Mouse (Mus musculus) embryonic facial prominence, embryonic 12.5 days (tissue): ENCODE measurements around the gene Trpc1. TPM values are rescaled to one million over a fixed set of nuclear protein-coding genes. Genes with fewer than 3 reads are reported as not detected.

Source experiments
- ATAC-seq: fragments of 200-750 bp; cut with Nextera tagmentation; 2 replicates; pipeline ENCODE4 v1.8.0; 2017; ENCODE audit not compliant: insufficient number of reproducible peaks, insufficient read depth, low FRiP score, low TSS enrichment
- H3K27ac ChIP-seq: fragments of 300-500 bp; sonication (generic); 2 replicates; pipeline ENCODE4 v1.5.1; 2016; ENCODE audit warnings: mild to moderate bottlenecking
- H3K27me3 ChIP-seq: fragments of 300-500 bp; sonication (generic); 2 replicates; pipeline ENCODE4 v1.6.1; 2016; ENCODE audit warnings: mild to moderate bottlenecking, moderate library complexity
- H3K36me3 ChIP-seq: fragments of 300-500 bp; sonication (generic); 2 replicates; pipeline ENCODE4 v1.6.1; 2016; ENCODE audit warnings: mild to moderate bottlenecking
- H3K4me1 ChIP-seq: fragments of 300-500 bp; sonication (generic); 2 replicates; pipeline ENCODE4 v1.6.1; 2016
- H3K4me2 ChIP-seq: fragments of 300-500 bp; sonication (generic); replicated peaks from 2 replicates; pipeline ENCODE4 v1.6.1; 2016; ENCODE audit warnings: mild to moderate bottlenecking, moderate library complexity
- H3K4me3 ChIP-seq: fragments of 300-500 bp; sonication (generic); 2 replicates; pipeline ENCODE4 v1.5.1; 2016; ENCODE audit warnings: mild to moderate bottlenecking
- H3K9ac ChIP-seq: fragments of 300-500 bp; sonication (generic); 2 replicates; pipeline ENCODE4 v1.6.1; 2016; ENCODE audit warnings: mild to moderate bottlenecking, moderate library complexity
- H3K9me3 ChIP-seq: fragments of 300-500 bp; sonication (generic); 2 replicates; pipeline ENCODE4 v1.6.1; 2016; ENCODE audit warnings: mild to moderate bottlenecking, moderate library complexity
- WGBS: fragments of 180-500 bp; shearing (Covaris S2); methylation state at CpG from one replicate; pipeline ENCODE4 v1.1.7; 2016; 5-methylcytosine and 5-hydroxymethylcytosine counted together
- polyA plus RNA-seq: library from polyadenylated mRNA; unstranded; fragments of >200 nt; fragmentation: Nextera tagmentation; extraction: Ambion mirVana; gene quantifications from 2 replicates; pipeline ENCODE4 v1.2.1, GENCODE M21; 2016

Gene Trpc1
- polyA plus RNA-seq, 1 experiment from 2014 or later = 3.2 TPM

GRCm38 (mm10) chr9:95695023-95695422 lies 55.2 kb downstream of the Trpc1 start:
- Histone ChIP-seq H3K4me2 (no peak overlapping the region), H3K36me3 (no peaks in the 10 kb centered on the region), H3K9ac (no peak overlapping the region), H3K4me3 (no peak overlapping the region), H3K27me3 (no peaks in the 10 kb centered on the region), H3K4me1 (peaks cover 11% of the 10 kb centered on the region; the same call in 1 of the 2 replicates), H3K9me3 (no peaks in the 10 kb centered on the region), H3K27ac (no peak overlapping the region)
- ATAC-seq = no peak
- WGBS = 87% methylated on average over 15 of the region's 15 CpGs

- Histone ChIP-seq H3K4me1 (peaks cover 11% of the 10 kb centered on the region; the same call in 1 of the 2 replicates), H3K4me3 (no peak overlapping the region), H3K9me3 (no peaks in the 10 kb centered on the region), H3K9ac (no peak overlapping the region), H3K4me2 (no peak overlapping the region), H3K27ac (no peak overlapping the region), H3K36me3 (no peaks in the 10 kb centered on the region), H3K27me3 (no peaks in the 10 kb centered on the region)
- WGBS = 83% methylated on average over 12 of the region's 12 CpGs
- no peak for ATAC-seq
These were observed 55.6 kb downstream of the Trpc1 start for GRCm38 (mm10) chr9:95694526-95694925.

GRCm38 (mm10) chr9:95693528-95694100 lies 56.6 kb downstream of the Trpc1 start:
- no peak overlapping the region for H3K4me3 ChIP-seq
- H3K36me3 ChIP-seq = no peaks in the 10 kb centered on the region
- H3K9me3 ChIP-seq = no peaks in the 10 kb centered on the region
- no peak overlapping the region for H3K27ac ChIP-seq
- ATAC-seq = no peak
- H3K27me3 ChIP-seq = no peaks in the 10 kb centered on the region
- WGBS = 75% methylated on average over 11 of the region's 11 CpGs
- H3K4me1 ChIP-seq = peaks cover 11% of the 10 kb centered on the region; the same call in 1 of the 2 replicates
- H3K9ac ChIP-seq = no peak overlapping the region
- H3K4me2 ChIP-seq = no peak overlapping the region

- Histone ChIP-seq H3K4me2 (no peak overlapping the region), H3K27ac (no peak overlapping the region), H3K27me3 (no peaks in the 10 kb centered on the region), H3K36me3 (no peaks in the 10 kb centered on the region), H3K9me3 (no peaks in the 10 kb centered on the region), H3K4me3 (no peak overlapping the region), H3K4me1 (peaks cover 11% of the 10 kb centered on the region; the same call in 1 of the 2 replicates), H3K9ac (no peak overlapping the region)
- 29% methylated on average over 8 of the region's 8 CpGs for WGBS
- 0 out of 2 replicates have a peak, but pooled peaks have one; percentile 53 for ATAC-seq
These were observed 57.4 kb downstream of the Trpc1 start for GRCm38 (mm10) chr9:95692823-95693222.

GRCm38 (mm10) chr9:95688064-95688463 lies 62.1 kb downstream of the Trpc1 start:
- no peak overlapping the region for H3K9ac ChIP-seq
- no peak overlapping the region for H3K4me3 ChIP-seq
- 56% methylated on average over 3 of the region's 3 CpGs for WGBS
- H3K27me3 ChIP-seq = no peaks in the 10 kb centered on the region
- peaks cover 15% of the 10 kb centered on the region for H3K4me1 ChIP-seq
- no peaks in the 10 kb centered on the region for H3K9me3 ChIP-seq
- no peak for ATAC-seq
- no peak overlapping the region for H3K27ac ChIP-seq
- no peaks in the 10 kb centered on the region for H3K36me3 ChIP-seq
- no peak overlapping the region for H3K4me2 ChIP-seq

- Histone ChIP-seq H3K4me3 (no peak overlapping the region), H3K4me2 (no peak overlapping the region), H3K9ac (no peak overlapping the region), H3K9me3 (no peaks in the 10 kb centered on the region), H3K27me3 (no peaks in the 10 kb centered on the region), H3K4me1 (peaks cover 13% of the 10 kb centered on the region), H3K36me3 (no peaks in the 10 kb centered on the region), H3K27ac (no peak overlapping the region)
- 42% methylated on average over 11 of the region's 11 CpGs for WGBS
- ATAC-seq = peak; percentile 76
These were observed 64.3 kb downstream of the Trpc1 start for GRCm38 (mm10) chr9:95685660-95686440.

GRCm38 (mm10) chr9:95680691-95681090 lies 69.5 kb downstream of the Trpc1 start:
- Histone ChIP-seq H3K36me3 (no peaks in the 10 kb centered on the region), H3K4me3 (no peak overlapping the region), H3K9me3 (no peaks in the 10 kb centered on the region), H3K9ac (no peak overlapping the region), H3K27me3 (no peaks in the 10 kb centered on the region), H3K4me1 (peaks cover 13% of the 10 kb centered on the region; the same call in 1 of the 2 replicates), H3K27ac (no peak overlapping the region), H3K4me2 (no peak overlapping the region)
- WGBS = 90% methylated on average over 11 of the region's 11 CpGs
- ATAC-seq = no peak

GRCm38 (mm10) chr9:95679966-95680365 lies 70.2 kb downstream of the Trpc1 start:
- no peak overlapping the region for H3K9ac ChIP-seq
- H3K27ac ChIP-seq = no peak overlapping the region
- no peaks in the 10 kb centered on the region for H3K9me3 ChIP-seq
- no peaks in the 10 kb centered on the region for H3K27me3 ChIP-seq
- peaks cover 10% of the 10 kb centered on the region; the same call in 1 of the 2 replicates for H3K4me1 ChIP-seq
- no peak overlapping the region for H3K4me3 ChIP-seq
- no peaks in the 10 kb centered on the region for H3K36me3 ChIP-seq
- 67% methylated on average over 7 of the region's 7 CpGs for WGBS
- H3K4me2 ChIP-seq = no peak overlapping the region
- ATAC-seq = no peak

- Histone ChIP-seq H3K4me3 (no peak overlapping the region), H3K27me3 (no peaks in the 10 kb centered on the region), H3K27ac (no peak overlapping the region), H3K9me3 (no peaks in the 10 kb centered on the region), H3K36me3 (no peaks in the 10 kb centered on the region), H3K4me2 (no peak overlapping the region), H3K4me1 (no peaks in the 10 kb centered on the region), H3K9ac (no peak overlapping the region)
- WGBS = 98% methylated on average over 4 of the region's 4 CpGs
- no peak for ATAC-seq
These were observed 74.2 kb downstream of the Trpc1 start for GRCm38 (mm10) chr9:95676021-95676420.

GRCm38 (mm10) chr9:95675064-95675699 lies 75.0 kb downstream of the Trpc1 start:
- no peaks in the 10 kb centered on the region for H3K27me3 ChIP-seq
- ATAC-seq = no peak
- H3K27ac ChIP-seq = no peak overlapping the region
- no peak overlapping the region for H3K9ac ChIP-seq
- 90% methylated on average over 9 of the region's 9 CpGs for WGBS
- no peak overlapping the region for H3K4me3 ChIP-seq
- H3K9me3 ChIP-seq = no peaks in the 10 kb centered on the region
- no peak overlapping the region for H3K4me2 ChIP-seq
- H3K4me1 ChIP-seq = no peaks in the 10 kb centered on the region
- no peaks in the 10 kb centered on the region for H3K36me3 ChIP-seq

- no peak overlapping the region for H3K9ac ChIP-seq
- no peaks in the 10 kb centered on the region for H3K27me3 ChIP-seq
- no peak overlapping the region for H3K4me2 ChIP-seq
- 89% methylated on average over 6 of the region's 6 CpGs for WGBS
- no peaks in the 10 kb centered on the region for H3K4me1 ChIP-seq
- H3K27ac ChIP-seq = no peak overlapping the region
- H3K36me3 ChIP-seq = no peaks in the 10 kb centered on the region
- no peak for ATAC-seq
- H3K9me3 ChIP-seq = no peaks in the 10 kb centered on the region
- no peak overlapping the region for H3K4me3 ChIP-seq
These were observed 77.4 kb downstream of the Trpc1 start for GRCm38 (mm10) chr9:95672760-95673159.

- no peak overlapping the region for H3K4me3 ChIP-seq
- H3K9ac ChIP-seq = no peak overlapping the region
- no peaks in the 10 kb centered on the region for H3K4me1 ChIP-seq
- H3K27ac ChIP-seq = no peak overlapping the region
- WGBS = 89% methylated on average over 3 of the region's 3 CpGs
- no peaks in the 10 kb centered on the region for H3K27me3 ChIP-seq
- no peak overlapping the region for H3K4me2 ChIP-seq
- no peaks in the 10 kb centered on the region for H3K9me3 ChIP-seq
- no peak for ATAC-seq
- no peaks in the 10 kb centered on the region for H3K36me3 ChIP-seq
These were observed 77.8 kb downstream of the Trpc1 start for GRCm38 (mm10) chr9:95672331-95672730.
